Mouse (Mus musculus) urinary bladder, adult 2 months (tissue): ENCODE measurements around the gene Gm9903. TPM values are rescaled to one million over a fixed set of nuclear protein-coding genes. Genes with fewer than 3 reads are reported as not detected.
A peak's percentile ranks its signal among the peaks of the same experiment; 100 is the strongest.

Source experiments
- DNase-seq: peaks from one replicate; pipeline ENCODE4 v3.0.0; 2022; ENCODE audit warnings: low spot score
- polyA plus RNA-seq: library from polyadenylated mRNA; depleted of rRNA; stranded (reverse); fragments of >200 nt; gene quantifications from 2 replicates; pipeline ENCODE4 v1.2.3, GENCODE M21; 2012; rRNA removed

The Gm9903 gene
- polyA plus RNA-seq = 1.0 and 1.1 TPM in 2 replicates

DNA sequence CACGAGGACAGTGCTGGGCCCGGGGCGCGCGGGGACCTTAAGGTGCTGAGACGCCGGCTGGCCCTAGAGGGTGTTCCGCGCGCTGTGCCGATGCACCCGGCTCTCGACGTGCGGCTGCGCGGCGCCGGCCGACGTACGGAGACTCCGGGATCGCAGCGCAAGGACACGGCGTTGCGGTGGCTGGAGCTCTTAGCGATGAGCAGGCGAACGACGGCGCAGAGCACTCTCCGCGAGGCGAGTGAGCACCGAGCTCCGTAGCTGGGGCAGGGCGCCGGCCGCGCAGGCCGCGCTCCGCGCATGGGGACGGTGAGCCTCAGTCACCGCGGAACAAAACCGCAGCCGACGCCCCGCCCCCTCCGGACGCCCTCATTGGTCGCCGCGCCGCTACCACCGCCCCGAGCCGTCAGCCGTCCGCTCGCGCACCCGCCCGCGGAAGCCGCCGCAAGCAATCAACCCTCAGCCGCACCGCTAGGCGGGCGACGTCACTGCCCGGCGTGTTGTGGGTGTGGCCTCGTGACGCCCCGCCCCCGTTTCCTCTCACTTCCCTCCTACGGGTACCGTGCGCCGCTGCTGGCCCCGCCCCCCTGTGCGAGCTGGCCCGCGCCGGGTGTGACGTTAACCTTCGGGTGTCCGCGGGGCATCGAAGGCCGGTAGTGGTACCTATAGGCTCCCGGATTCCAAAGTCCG, at the start of gene Gm9903, which contains the start of gene Fam53a:
Gm9903 (plus strand) TSS at position 625 of the 687 bp plus-strand sequence.
Fam53a (minus strand) TSS at position 335 of the 687 bp plus-strand sequence.
- peak; percentile 99 for DNase-seq

DNA sequence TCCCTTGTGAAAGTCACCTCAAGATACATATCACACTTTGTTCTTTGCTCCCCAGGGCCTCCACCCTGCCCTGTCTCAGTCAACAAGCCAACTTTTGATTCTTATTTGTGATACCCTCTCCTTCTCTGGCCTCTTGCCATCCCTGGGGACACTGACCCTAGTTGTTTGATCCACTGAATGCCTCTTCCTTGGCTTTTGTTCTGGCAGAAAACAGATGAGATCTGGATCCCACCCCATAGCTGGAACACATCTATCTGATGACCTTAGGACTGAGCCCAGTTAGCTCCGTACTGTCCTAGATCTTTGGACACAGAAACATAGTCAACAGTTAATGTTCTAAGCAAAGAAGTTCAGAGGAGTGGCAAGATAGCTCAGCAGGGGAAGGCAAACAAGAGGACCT, 49.4 kb upstream of the Gm9903 start:
- DNase-seq = no peak

DNA sequence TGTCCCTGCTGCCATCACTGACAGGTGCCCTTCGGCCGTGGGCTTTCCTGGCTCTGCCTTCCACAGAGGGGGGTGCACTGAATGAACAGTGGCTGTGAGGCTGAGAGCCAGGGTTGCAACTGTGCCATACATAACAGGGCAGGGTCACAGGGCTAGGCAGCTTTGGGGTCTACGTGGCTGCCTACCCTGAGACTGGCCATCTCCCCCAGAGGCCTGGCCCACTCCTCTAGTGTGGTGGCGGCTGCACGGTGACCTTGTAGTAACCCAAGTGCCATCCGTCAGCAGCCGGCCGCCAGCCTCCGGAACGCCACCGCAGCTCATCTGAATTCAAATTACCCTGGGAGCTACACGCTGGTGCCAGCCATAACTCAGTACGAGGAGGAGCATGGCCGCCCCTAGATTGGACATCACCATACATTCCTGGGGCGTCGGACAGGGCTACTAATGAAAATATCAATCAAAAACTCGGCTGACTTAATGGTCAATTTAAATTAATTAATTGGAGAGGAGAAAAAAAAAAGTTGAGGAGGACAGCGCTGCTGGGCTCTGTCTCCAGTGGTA, 42.1 kb upstream of the Gm9903 start:
- no peak for DNase-seq

DNA sequence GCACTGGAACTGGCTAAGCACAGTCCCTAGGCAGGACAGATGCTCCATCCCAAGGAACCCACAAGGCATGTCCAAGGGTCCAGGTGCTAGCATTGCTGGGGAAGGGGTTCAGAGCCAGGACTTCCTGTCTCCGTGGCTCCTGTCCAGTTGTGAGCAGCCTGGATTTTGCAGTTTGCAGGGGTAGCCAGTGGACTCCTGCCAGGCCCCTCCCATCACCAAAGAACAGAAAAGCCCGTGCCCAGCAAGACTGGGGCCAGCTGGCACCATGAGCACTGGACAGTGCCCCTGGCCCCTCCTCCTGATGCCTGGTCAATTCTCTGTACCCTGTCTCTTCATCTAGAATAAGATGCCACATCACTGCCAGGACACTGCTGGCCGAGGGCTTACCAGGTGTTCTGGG, 41.7 kb upstream of the Gm9903 start:
- no peak for DNase-seq

DNA sequence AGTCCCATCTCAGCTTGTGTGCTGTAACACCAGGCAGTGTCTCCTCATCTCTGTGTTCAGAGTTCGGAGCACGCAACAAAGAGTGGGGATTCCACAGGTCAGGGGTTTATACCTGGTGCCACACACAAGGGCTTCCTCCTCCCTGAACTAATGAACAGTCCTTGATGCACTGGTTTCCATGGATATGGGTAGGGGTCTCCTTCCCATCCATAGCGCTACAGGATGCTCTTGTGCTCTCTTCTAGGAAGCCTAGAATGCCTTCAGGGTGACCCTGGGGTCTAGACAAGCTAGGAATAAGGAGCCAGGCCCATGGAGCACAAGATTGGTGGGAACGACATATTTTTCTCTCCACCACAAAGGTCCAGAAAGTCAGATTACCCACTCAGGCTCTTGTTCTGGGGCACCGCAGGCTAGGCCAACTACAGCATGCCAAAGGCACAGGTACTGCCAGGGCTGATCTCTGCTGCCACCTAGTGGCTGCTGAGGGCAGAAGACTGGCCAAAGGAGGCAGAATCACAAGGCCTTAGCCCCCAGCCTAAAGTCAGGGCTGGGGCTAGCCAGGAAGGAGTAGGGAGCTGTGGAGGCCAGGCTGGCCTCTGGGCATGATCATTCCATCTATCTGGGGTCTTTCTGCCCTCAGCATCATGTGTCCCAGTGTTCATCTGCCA, 40.4 kb upstream of the Gm9903 start:
- peak; percentile 52 for DNase-seq

DNA sequence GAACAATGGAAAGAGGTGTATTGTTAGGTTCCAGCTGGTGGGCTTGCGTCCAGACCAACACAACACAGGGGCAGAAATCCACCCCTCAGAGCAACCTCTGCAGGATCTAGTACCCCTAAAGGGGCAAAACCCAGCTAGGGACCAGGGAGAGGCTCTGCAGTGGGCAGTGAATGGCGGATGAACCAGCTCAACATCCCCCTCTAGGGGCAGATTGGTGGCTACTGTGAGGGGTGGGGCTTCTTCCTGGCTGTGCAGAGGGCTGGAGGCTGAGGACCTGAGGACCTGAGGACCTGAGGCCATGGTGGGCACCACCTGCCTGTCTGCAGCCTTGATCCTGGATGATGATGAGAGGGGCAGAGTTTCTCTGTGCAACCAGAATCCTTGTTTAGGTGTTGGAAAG, 36.1 kb upstream of the Gm9903 start:
- DNase-seq = no peak

DNA sequence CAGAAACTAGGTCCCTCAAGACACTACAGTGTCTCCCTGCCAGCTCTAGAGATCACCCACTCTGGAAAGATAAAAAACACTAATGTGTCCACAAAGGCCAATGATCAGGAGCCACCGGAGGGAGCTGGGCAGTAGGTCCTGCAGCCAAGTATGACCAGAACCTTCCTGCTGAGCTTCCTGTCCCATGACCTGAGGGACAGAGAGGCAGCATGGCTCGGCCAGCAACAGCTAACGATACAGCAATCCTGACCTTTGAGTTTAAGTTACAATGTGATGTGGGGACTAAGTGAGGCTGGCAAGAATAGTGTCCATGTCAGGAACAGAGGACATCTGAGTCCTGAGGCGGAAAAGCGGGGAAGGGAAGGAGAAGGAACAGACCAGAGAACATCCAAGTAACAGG, 24.4 kb upstream of the Gm9903 start:
- DNase-seq = no peak

DNA sequence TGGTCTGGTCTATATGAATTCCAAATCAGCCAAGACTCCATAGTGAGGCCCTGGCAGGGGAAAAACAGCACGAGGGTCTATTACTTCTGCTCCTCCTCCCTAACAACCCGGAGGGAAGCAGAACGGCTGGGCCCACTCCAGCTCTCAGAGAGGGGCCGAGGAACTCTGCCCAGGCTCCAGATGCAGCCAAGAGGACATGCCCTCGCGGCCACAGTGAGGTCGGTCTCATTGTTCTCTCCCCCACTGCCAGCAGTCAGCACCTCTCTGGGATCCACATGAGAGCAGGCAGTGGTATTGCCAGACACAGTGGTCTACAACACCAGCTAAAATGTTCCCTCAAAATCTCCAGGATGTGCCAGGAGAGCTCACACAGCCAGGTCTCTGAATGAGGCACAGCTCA, 23.1 kb upstream of the Gm9903 start:
- DNase-seq = no peak

DNA sequence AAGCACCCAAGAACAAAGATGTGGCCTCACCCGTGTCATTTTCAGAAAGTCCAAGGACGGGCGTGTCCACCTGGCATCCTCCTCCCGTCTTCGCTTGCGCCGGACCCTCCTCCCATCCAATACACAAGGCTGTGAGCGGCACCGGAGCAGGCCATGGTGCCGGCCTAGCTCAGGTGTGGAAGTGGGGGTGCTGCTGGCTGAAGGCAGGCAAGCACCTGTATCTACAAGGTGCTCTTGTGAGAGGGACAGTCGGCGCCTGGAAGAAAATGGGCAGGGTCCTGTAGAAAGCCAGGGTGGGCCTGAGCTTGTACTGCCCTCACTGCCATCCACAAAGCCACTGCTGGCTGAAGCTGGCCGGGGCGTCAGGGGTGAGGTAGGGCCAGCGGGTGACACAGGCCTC, 22.3 kb upstream of the Gm9903 start:
- DNase-seq = no peak

DNA sequence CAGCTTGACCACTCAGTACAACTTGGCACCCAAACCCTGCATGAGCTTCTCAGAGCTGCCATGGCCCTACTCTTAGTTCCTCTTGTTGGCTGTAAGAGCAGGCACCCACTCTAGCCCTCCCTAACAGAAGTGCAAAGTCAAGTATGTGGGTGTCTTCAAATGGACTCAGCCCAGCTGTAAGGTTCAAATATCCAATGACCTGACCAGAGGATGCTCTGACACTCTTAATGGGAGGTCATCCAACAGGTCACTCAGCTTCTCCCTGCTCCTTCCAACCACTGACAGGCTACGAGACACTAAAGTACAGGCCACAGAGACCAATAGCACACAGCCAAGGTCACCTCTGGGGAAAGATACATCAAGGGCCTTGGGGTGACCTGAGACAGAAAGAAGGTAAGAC, 20.5 kb upstream of the Gm9903 start:
- DNase-seq = no peak

DNA sequence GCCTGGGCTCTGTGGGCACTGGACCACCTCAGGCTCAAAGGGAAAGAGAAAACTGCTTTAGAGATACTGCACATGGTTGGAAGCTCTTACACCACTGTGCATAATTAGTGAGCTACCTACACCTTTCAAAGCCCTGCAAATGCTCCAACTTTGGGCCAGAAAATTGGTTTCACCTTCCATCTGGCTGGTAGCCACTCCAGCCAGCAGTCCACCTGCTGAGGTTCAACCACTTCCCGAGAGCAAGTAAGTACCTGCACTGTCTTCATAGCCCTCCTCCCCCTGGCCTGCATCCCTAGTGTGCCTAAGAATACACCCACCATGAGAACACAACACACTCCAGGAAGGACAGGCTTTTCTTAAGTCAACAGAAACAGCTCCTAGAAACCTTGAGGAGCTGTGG, 17.9 kb upstream of the Gm9903 start:
- DNase-seq = no peak

DNA sequence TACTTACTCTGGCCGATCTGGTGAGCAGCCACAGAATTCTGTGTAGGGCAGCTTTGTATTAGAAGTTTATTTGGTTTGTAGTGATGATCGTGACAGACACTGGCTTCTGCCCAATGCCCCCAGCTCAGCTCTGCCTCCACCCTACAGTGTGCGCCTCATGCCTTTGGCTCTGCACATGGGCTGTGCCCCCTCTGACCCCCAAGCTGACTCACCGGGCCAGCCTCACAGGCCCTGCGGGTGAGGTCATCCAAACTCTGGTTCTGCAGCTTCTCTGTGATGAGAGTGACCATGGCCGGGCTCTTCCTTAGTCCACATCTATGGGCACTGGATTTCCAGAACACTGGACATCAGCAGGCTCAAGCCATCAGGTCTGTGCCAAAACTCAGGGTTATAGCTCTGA, 15.3 kb upstream of the Gm9903 start:
- DNase-seq = no peak

DNA sequence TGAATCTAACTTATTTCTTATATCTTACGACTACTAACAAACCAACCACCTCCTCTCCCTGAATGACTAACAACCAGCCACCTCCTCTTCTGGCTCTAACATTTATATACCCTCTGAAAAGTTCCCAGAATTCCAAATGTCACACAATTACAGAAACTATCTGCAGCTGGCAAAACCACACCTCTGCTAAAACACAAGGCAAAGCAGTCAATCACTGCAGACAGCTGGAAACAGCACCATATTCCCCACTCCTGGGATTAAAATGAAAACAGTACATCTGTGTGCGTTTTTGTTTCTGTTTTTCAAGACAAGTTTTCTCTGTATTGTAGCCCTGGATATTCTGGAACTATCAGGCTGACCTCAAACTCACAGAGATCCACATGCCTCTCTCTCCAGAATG, 7.1 kb upstream of the Gm9903 start:
- DNase-seq = no peak

DNA sequence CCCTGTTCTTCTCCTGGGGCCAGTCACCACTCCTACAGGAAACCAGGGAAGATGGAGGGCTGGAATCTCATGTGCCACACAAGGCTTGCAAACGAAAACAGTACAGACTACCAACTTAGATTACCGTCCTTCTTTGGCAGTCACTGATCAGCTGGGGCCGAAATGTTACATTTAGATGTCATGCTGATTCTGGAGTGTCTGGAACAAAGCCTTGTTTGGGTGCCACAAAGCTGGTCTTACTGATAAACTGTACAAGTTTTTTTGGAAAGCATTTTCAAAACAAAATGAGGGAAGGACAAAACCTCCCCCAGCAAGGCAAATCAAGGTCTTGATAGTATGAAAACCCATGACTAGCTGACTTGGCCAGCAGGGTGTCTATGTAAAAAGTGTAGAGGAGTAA, 6.0 kb upstream of the Gm9903 start:
- DNase-seq = no peak

DNA sequence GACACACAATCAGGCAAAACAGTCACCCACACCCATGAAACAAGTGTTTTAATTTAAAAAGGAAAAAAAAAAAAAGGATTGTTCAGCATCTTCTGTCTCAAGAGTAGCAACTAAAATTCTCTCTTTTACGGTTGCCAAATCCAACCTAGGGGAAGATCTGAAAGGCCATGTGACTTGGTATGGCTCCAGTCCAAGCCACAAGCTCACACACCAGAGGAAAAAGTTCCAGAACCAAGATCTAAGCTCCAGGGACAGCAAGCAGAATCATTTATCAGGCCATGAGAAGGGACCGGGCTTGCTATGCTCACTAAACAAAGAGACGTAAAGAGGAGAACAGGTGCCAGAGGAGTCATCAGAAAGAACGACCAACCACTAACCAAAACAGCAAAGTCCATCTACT, 1.8 kb upstream of the Gm9903 start:
- DNase-seq = no peak

DNA sequence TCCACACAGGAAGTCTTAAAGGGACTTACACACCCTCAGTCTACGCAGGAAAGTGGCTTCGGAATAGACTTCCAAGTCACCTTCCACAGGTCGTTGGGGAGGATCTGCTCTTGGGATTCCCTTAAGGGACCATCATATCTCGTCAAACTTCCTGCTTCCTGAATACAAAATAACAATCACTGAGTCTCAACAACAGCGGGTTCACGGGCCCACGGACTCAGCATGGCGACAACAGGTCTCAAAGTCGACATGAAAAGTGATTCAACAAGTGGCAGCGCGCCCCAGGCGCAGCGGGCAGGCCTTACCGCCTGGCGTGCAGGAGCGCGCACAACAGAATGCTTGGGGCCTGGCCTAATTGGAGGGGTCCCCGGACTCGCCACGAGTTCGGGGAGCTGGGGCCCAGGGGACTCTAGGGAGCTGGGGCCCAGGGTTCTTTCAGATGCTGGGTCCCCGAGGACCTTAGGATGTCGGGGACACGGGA, 865 bp upstream of the Gm9903 start:
- peak; percentile 62 for DNase-seq

DNA sequence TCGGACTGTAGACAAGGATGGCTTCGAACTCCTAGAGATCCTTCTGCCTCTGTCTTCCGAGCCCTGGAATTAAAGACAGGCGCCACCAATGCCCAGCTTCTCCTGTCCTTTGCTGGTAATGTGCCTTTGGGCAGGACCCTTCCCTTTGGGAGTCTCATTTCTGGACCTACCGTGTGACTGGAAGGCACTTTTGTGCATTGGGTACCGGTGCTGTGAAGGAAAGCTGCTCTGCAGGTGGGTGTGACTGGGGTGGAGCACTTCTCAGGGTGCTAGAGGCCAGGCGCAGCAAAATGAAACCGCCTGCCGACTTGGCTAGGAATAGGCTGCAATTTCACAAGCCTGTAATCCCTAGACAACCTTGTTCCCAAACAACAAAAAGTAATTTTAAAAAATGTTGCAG, 336 bp downstream of the Gm9903 start:
- peak; percentile 38 for DNase-seq

DNA sequence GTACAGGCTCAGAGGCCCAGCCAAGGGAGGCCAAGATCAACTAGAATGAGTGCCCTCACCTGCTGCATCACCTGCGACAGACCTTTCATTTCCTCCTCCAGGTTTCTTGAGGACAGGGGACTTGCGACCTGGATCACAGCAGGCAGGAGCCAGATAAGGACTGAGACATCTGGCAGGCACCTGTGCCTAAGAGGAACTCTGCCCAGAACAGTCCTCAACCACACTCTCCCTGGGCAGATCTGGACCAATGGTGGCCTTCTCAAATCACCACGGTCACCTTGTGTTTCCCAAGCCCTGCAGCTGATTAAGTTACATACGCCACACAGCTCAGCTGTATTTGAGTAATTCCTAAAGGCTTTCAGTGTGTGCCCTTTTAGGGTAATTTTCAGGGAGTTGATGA, 890 bp downstream of the Gm9903 start:
- no peak for DNase-seq

DNA sequence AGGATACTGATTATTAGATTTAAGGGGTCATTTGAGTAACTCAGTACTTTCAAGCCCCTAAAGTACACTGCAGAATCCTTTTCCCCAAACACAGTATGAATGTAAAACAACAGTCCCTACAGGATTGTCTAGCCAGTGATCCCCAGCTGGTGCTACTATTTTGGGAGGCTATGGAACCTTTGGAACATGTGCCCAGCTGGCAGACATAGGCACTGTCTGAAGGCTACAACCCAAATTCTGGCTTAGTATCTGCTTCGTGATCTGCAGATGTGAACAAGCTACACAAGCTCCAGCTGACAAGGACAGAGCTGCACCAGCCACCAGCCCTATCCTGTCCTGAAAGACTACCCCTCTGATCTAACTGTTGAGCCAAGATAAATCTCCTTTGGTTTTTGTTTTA, 2.8 kb downstream of the Gm9903 start:
- DNase-seq = no peak

DNA sequence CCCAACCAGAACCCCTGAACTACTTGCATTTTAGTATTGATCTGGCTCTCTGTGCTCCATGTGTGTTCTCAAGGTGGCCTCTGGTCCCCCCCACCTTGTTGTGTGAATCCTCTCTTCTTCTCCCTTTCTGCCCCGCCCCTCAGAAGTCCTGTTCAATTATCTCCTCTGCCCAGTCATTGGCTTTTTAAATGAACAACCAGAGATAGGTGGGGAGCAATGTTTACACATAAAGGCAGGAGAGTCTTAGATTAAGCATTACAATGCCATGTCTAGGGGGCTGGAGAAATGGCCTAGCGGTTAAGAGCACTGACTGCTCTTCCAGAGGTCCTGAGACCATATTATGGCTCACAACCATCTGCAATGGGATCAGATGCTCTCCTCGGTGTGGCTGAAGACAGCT, 5.6 kb downstream of the Gm9903 start:
- DNase-seq = no peak

DNA sequence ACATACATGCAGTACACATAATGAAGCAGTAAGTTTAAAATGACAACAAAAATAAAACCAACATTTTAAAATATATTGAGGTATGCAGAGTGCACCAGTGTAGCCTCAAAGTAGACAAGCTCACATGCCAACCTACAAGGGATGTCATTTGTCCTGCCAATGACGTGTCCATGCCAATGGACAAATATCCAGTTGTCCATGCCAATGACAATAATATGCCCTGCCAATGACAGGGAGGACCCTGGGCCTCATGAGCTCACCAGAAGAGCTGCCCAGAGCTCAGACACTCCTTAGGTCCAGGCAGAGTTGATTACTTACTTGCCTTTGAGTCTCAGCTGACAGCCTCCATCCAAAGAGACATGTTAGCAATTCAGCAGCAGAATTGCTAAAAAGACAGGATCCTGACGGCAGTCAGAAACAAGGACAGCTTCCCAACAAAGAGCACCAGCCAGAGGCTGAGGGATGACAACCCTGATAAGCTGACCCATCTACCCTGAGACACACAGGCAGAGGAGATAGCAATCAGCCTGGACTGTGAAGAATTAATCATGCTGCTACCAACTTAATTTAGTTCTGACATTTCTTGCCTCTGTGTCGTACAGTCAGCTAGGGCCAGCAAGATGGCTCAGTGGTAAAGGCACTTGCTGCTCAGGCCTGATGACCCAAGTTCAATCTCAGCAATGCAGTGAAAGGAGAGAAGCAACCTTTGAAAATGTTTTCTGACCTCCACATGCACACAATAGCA, 8.1 kb downstream of the Gm9903 start:
- no peak for DNase-seq

DNA sequence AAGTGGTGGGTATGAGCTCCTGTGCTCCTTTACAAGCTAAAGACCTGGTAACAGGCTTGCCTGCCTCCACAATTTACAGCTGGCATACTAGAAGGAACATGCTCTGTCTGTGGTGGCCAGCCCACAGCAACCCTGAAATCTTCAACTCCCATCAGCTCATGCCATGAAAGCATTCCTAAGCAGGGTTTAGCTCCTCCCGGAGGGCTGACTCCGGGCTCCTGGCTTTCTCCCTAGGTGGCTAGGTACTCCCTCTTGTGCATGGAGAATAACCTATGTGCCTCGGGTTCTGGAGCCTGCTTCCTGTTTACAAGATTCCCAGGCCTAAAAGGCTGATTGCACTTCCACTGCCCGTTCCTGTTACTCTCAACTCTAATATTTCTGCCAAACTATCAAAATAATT, 9.1 kb downstream of the Gm9903 start:
- no peak for DNase-seq

DNA sequence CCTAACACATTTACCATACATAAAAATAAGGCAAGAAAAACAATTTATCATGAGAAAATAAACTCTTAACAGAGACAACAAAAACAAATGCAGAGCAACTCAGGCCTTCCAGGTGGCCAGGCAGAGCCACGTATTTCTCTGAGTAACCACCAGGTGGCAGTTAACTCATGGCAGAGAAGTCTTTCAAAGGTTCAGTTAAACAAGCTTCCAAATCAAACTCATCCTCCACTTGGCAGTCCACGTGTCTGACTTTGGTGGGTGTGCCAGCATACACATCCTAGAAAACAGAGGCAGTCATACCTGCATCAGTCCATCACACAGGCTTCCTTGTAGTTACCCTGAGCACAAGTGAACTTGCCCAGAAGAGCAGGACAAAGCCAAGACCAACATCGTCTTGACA, 10.9 kb downstream of the Gm9903 start:
- no peak for DNase-seq
